Mouse (Mus musculus) fat pad, adult 2 months (tissue): ENCODE results near the gene Tdgf1.

Experiments used
- DNase-seq: peaks from one replicate; pipeline ENCODE4 v3.0.0-alpha.2; 2011; ENCODE audit warnings: low read depth, low spot score; ENCODE audit errors: extremely low read depth

Tdgf1 gene

DNA sequence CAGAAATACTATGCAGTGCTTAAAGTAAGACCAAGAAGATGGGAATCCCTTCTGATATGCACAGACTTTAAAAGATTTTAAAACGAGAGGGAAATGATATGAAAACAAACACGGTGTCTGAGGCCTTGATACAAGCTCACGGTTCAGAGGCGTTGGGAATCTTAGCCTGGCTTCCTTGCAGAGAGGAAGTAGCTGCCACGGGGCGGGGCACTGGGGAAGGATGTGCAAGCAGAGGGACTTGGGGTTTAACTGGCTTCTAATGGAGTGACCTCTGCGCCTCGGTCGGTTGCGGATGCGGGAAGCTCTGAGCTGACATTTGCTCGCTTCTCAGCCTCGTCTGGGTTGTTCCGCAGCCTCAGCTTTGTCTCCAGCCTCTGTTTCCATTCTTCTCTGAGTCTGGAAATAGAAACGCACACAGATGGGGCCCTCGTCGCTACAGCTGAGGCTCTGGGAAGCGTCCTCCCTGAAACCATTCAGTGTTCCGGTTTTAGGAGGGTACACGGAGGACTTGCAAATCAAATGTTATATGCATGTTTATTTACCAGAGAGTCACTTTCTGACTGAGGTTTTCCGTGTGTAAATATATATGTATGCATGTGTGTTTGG, 31.2 kb downstream of the Tdgf1 start:
- no peak for DNase-seq

GRCm38 (mm10) chr9:110909371-110909967, 36.5 kb downstream of the Tdgf1 start:
- DNase-seq, result no peak

- no peak for DNase-seq
Observed at GRCm38 (mm10) chr9:110908631-110909016, 37.3 kb downstream of the Tdgf1 start.

DNA sequence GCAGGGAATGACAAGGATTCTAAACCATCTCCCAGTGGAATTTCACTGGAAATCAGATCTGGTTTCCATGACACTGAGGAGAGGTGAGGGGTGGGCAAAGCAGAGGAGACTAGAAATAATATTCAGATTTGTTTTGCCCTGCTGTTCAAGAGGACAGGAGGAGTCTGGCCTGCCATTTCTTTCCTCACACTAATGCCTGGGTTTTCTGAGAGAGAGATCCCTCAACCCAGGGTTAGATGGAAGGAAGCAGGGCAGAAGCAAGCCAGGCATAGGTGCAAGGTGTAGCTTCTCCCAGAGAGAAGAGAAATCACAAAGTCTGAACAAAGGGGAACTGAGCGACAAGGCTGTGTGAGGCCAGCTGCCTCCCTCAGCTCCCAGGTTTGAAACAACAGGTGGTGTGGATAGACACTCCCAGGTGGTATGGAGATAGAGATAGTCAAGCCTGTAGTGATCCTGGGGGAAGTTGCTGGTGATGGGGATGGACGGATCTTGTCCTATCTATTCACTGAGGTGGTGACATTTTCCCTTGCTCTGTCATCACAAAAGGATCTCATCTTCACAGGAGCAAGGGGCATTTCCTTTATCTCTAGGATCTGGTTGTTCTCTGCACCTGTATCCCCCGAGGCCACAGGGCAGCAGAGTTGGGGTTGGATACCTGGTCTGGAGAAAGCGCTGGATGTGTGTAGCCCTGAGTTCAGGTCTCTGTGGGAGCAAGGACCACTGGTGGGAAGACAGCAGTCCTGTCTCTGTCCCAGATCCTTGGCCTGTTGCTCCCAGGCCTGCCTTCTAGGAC, 37.9 kb downstream of the Tdgf1 start:
- DNase-seq, result no peak

DNA sequence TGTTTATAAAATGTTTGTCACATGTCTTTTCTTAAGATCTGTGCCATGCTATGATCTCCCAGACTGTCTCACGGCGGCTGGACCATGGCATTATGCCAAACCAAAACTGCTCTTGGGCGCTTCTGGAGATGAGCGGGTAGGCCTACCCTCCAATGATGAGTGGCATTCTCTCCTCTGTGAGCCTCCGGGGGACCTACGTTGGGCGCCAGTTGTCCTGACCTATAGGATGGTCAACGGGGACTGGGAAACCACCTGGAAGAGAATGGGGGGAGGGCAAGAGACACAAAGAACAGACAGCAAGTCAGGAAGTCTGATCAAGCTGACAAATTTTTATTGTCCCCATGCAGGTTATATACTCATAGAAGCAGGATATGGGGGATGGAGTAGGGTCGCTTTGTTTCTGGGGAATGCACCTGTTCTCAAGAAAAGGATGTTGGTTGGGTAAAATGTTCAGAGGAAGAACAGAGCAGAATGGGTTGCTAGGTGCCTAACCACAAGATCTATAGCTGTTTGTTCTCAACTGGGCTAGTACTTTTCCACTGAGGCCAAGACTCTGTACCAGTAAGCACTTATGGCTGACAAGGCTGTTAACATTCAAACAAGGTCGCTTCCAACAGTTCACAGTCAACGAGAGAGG, 38.6 kb downstream of the Tdgf1 start:
- DNase-seq, result no peak

DNA sequence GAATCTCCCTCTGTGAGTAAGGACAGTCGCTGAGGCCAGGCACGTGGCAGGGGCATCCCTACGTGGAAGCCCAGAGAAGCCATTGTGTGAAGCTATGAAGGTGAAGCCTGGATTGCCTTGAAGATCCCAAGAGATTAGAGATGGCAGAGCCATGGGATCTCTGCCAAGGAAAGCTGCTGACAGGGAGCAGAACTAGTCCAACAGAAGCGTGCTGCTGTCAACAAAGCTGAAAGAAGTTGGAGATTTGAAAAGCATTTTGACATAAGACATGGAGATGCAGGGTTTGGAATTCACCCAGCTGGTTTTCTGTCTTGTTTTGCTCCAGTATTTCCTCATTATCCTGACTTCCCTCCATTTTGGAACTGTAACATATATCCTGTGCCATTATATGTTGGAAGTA, 43.7 kb downstream of the Tdgf1 start:
- DNase-seq, result no peak

- no peak for DNase-seq
Observed at GRCm38 (mm10) chr9:110901204-110901603, 44.8 kb downstream of the Tdgf1 start.

GRCm38 (mm10) chr9:110899451-110900008, 46.4 kb downstream of the Tdgf1 start:
- DNase-seq, result no peak

DNA sequence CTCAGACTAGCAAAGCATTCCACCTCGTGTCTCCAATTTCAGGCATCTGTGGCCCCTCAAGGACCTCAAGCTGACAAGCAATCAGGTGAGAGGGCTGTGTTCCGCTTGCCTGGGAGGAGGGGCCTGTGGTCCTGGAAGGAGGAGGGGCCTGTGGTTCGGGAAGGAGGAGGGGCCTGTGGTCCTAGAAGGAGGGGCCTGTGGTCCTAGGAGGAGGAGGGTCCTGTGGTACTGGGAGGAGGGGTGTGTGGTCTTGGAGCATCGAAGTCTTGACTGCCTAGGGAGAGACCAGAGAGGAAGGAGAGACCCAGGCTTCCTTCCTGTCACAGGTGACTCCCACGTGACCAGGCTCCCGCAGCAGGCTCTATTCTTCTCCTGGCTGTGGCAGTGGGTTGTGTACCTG, 49.4 kb downstream of the Tdgf1 start:
- no peak for DNase-seq

DNA sequence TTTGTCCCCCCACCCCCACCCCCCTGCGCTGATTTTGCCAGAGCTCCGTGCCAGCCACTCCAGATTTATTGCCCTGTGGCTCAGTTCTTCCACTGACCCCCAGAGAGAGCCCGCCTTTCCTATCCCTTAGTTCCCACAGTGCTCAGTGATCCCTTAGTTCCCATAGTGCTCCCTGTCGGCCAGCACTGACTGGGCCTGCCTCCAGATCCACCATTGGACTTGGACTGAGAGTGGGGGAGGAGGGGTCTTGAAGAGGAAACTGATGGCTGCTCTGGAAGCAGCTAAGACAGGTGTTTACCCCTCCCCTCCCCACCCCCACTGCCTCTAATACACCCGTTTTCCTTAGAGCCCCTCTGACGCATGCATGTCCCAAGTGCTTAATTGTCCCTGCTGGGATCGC, 50.0 kb downstream of the Tdgf1 start:
- no peak for DNase-seq

DNA sequence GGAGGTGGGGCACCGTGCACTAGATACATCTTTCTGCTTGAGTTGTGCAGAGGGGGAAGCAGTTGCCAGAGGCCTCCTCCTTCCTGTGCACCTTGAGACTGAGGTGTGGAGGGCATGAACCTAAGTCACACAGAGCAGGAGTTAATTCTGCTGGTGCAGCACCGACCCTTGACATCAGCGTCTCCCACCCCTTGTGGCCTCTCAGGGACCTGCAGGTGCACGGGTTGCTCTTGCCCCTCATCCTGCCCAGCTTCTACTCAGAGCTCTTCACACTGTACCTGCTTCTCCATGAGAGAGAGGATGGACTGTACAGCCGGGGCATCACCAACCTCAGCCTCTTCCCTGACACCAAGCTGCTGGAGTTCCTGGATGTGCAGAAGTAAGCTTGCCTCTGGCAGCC, 50.5 kb downstream of the Tdgf1 start:
- no peak for DNase-seq

GRCm38 (mm10) chr9:110893429-110893828, 52.5 kb downstream of the Tdgf1 start:
- DNase-seq, result no peak

GRCm38 (mm10) chr9:110892552-110892951, 53.4 kb downstream of the Tdgf1 start:
- no peak for DNase-seq

DNA sequence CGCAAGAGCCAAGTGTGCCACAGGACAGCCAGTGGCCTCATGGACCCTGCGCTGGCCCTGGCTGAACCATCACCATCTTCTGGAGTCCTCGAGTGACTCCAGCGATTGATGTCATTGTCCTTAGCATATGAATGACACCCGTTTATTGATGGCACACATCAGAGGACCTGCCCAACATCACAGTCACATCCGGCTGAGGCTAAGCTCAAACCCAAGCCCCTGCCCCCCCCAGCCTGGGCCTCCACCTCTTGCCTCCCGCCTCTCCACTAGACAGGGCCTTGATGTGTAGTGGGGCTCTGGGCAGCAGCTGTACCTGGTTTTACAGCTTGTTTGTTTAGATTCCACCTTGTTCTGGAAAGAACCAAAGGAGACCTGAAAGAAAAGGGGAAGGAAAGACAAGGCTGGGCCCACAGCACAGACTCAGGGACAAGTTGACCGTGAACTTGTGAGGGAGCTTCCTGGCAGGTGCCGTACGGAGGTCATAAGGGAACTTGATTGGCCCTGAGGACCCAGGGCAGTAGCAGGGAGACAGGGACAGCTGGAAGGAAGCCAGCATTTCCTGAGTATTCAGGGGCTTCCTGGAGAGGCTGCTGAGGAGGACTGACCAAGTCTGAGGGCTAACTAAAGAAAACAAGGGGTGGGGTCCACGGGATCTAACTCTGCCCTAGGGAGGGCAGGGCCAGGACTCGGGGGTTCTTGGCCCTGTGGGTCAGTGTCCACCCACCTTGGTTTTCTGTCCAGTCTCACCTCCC, 54.7 kb downstream of the Tdgf1 start:
- DNase-seq, result no peak

GRCm38 (mm10) chr9:110890026-110890783, 55.8 kb downstream of the Tdgf1 start:
- DNase-seq, result no peak
